Mouse (Mus musculus) lung, adult 2 months (tissue): ENCODE results near the gene Fgr.

ENCODE experiments used
- CTCF ChIP-seq: fragments of 200-500 bp; IDR thresholded peaks from 2 replicates; pipeline ENCODE4 v1.5.1; 2011; ENCODE audit warnings: mild to moderate bottlenecking, low read length, control low read depth; ENCODE audit not compliant: insufficient read depth
- POLR2A ChIP-seq: fragments of 200-500 bp; IDR thresholded peaks from 2 replicates; pipeline ENCODE4 v1.6.1; 2011; ENCODE audit warnings: low read depth, mild to moderate bottlenecking, control low read depth, low read length, borderline replicate concordance; ENCODE audit errors: extremely low read depth

DNA sequence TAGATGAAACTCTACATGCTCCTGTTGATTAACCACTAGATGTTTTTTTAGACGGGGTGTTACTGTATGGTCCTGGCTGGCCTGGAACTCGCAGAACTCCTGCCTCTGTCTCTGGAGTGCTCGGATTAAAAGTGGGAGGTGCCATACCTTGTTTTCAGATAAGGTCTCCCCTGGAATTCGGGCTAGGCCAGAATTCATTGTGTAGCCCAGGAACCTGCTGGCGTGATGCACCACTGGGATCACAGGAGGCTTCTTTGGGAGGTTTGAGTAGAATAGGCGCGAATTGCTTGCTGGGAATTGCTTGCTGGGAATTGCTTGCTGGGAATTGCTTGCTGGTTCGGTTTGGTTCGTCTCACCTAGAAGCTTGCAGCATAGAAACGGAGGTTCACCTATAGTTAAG, 53.8 kb downstream of the Fgr start:
- no peak for TF ChIP-seq CTCF
- no peak for TF ChIP-seq POLR2A
